Mouse (Mus musculus) embryonic facial prominence, embryonic 14.5 days (tissue): Measurements from ENCODE around the gene Btbd17. TPM values are rescaled to one million over a fixed set of nuclear protein-coding genes. Genes with fewer than 3 reads are reported as not detected.

Source experiments
- ATAC-seq: fragments of 200-750 bp; cut with Nextera tagmentation; 2 replicates; pipeline ENCODE4 v1.8.0; 2017; ENCODE audit warnings: low read depth, moderate number of reproducible peaks, moderate TSS enrichment
- DNase-seq: peaks from one replicate; pipeline ENCODE4 v3.0.0-alpha.2; 2015; ENCODE audit warnings: low spot score
- H3K27ac ChIP-seq: fragments of 300-500 bp; sonication (generic); replicated peaks from 2 replicates; pipeline ENCODE4 v1.5.1; 2014; ENCODE audit warnings: low read depth, mild to moderate bottlenecking, low read length, moderate library complexity
- H3K27me3 ChIP-seq: fragments of 300-500 bp; sonication (generic); replicated peaks from 2 replicates; pipeline ENCODE4 v1.6.1; 2014; ENCODE audit warnings: low read length; ENCODE audit not compliant: control insufficient read depth, insufficient read depth
- H3K36me3 ChIP-seq: fragments of 300-500 bp; sonication (generic); 2 replicates; pipeline ENCODE4 v1.6.1; 2014; ENCODE audit warnings: low read length, mixed read lengths; ENCODE audit not compliant: control insufficient read depth, insufficient read depth
- H3K4me1 ChIP-seq: fragments of 300-500 bp; sonication (generic); 2 replicates; pipeline ENCODE4 v1.6.1; 2014; ENCODE audit warnings: antibody characterized with exemption, low read length; ENCODE audit not compliant: control insufficient read depth, insufficient read depth
- H3K4me2 ChIP-seq: fragments of 300-500 bp; sonication (generic); 2 replicates; pipeline ENCODE4 v1.6.1; 2014; ENCODE audit warnings: low read depth, mild to moderate bottlenecking, low read length, moderate library complexity, mixed read lengths
- H3K4me3 ChIP-seq: fragments of 300-500 bp; sonication (generic); 2 replicates; pipeline ENCODE4 v1.5.1; 2014; ENCODE audit warnings: low read depth, mild to moderate bottlenecking, low read length
- H3K9ac ChIP-seq: fragments of 300-500 bp; sonication (generic); 2 replicates; pipeline ENCODE4 v1.6.1; 2014; ENCODE audit warnings: low read depth, mild to moderate bottlenecking, low read length, moderate library complexity, mixed read lengths
- H3K9me3 ChIP-seq: fragments of 300-500 bp; sonication (generic); 2 replicates; pipeline ENCODE4 v1.6.1; 2016; ENCODE audit warnings: low read length; ENCODE audit not compliant: control insufficient read depth
- WGBS: fragments of 180-500 bp; shearing (Covaris S2); extraction: QIAGEN DNeasy Blood & Tissue Kit; methylation state at CpG from one replicate; pipeline ENCODE4 v1.1.7; 2014; 5-methylcytosine and 5-hydroxymethylcytosine counted together
- polyA plus RNA-seq: library from polyadenylated mRNA; unstranded; fragments of >200 nt; fragmentation: Nextera tagmentation; extraction: Ambion mirVana; gene quantifications from 2 replicates; pipeline ENCODE4 v1.2.1, GENCODE M21; 2014

Gene Btbd17
- polyA plus RNA-seq, result 3.2 and 4.5 TPM in 2 replicates

DNA sequence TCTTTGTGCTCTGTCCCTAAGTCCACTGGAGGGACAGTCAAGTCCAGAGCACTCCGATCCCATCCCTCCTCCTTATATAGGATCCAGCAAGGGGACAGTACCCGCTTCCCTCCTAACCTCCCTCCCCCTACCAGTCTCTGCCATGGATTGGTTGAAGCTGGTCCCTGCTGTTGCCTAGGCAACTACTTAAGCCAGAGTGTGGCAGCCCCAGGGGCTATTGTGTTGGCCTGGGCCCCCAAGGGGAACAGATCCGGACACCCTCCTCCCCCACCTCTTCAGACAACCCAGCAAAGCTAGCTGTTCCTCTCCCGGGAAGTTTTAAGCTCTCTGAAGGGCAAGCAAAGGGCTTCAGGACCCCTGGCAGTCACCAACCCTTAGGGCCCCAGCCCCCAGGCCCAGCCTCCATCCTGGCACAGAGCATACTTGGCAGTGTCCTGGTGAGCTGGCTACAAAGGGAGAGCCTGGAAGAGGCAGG, at the start of gene Btbd17:
TSS of gene Btbd17 (minus strand) at position 98 of the 475 bp plus-strand sequence.
- DNase-seq, result peak; percentile 83
- ATAC-seq, result peak; percentile 72
- Histone ChIP-seq H3K9ac (peak within 1 kb of the TSS; percentile 42), H3K4me3 (peak within 1 kb of the TSS; percentile 35), H3K36me3 (no peaks in the 10 kb centered on the region), H3K4me1 (0 out of 2 replicates have a peak, but pooled peaks cover 4% of the 10 kb centered on the region), H3K9me3 (no peaks in the 10 kb centered on the region), H3K27ac (peak within 1 kb of the TSS; percentile 68), H3K27me3 (peaks cover 34% of the 10 kb centered on the region), H3K4me2 (peak within 1 kb of the TSS; percentile 67)
- WGBS, result 8% methylated on average over 4 of the region's 4 CpGs

- Histone ChIP-seq H3K4me1 (peaks cover 13% of the 10 kb centered on the region), H3K4me3 (no peak overlapping the region), H3K36me3 (no peaks in the 10 kb centered on the region), H3K9me3 (no peaks in the 10 kb centered on the region), H3K27ac (peak overlapping the region; percentile 72), H3K9ac (peak overlapping the region; percentile 32), H3K4me2 (no peak overlapping the region), H3K27me3 (no peaks in the 10 kb centered on the region; the same call in 1 of the 2 replicates)
- 60% methylated on average over 7 of the region's 7 CpGs for WGBS
- ATAC-seq (peak; percentile 17), DNase-seq (peak; percentile 31)
Observed at GRCm38 (mm10) chr11:114844464-114845220, 48.9 kb upstream of the Btbd17 start.

GRCm38 (mm10) chr11:114843818-114844463, 48.2 kb upstream of the Btbd17 start:
- 6% methylated on average over 8 of the region's 8 CpGs for WGBS
- Histone ChIP-seq H3K4me1 (peaks cover 11% of the 10 kb centered on the region), H3K4me2 (no peak overlapping the region), H3K9me3 (no peaks in the 10 kb centered on the region), H3K27ac (peak overlapping the region; percentile 72), H3K4me3 (no peak overlapping the region), H3K27me3 (no peaks in the 10 kb centered on the region; the same call in 1 of the 2 replicates), H3K36me3 (no peaks in the 10 kb centered on the region), H3K9ac (peak overlapping the region; percentile 32)
- DNase-seq (peak; percentile 88), ATAC-seq (peak; percentile 92)

GRCm38 (mm10) chr11:114833166-114833565, 37.4 kb upstream of the Btbd17 start:
- no peak overlapping the region for H3K4me3 ChIP-seq
- peaks cover 19% of the 10 kb centered on the region for H3K4me1 ChIP-seq
- DNase-seq (no peak), ATAC-seq (no peak)
- no peak overlapping the region for H3K27ac ChIP-seq
- H3K4me2 ChIP-seq, result no peak overlapping the region
- H3K9me3 ChIP-seq, result no peaks in the 10 kb centered on the region
- no peak overlapping the region for H3K9ac ChIP-seq
- no peaks in the 10 kb centered on the region for H3K36me3 ChIP-seq
- H3K27me3 ChIP-seq, result no peaks in the 10 kb centered on the region
- 61% methylated on average over 5 of the region's 5 CpGs for WGBS

- peaks cover 19% of the 10 kb centered on the region for H3K4me1 ChIP-seq
- H3K4me2 ChIP-seq, result peak overlapping the region; percentile 62
- H3K4me3 ChIP-seq, result peak overlapping the region; percentile 26; the same call in 1 of the 2 replicates
- no peaks in the 10 kb centered on the region for H3K36me3 ChIP-seq
- DNase-seq (no peak), ATAC-seq (no peak)
- peak overlapping the region; percentile 74 for H3K27ac ChIP-seq
- no peaks in the 10 kb centered on the region for H3K27me3 ChIP-seq
- peak overlapping the region; percentile 11; the same call in 1 of the 2 replicates for H3K9ac ChIP-seq
- H3K9me3 ChIP-seq, result no peaks in the 10 kb centered on the region
- WGBS, result 16% methylated on average over 8 of the region's 8 CpGs
Observed at GRCm38 (mm10) chr11:114830433-114830773, 34.7 kb upstream of the Btbd17 start.

GRCm38 (mm10) chr11:114829499-114830432, 34.0 kb upstream of the Btbd17 start:
- no peaks in the 10 kb centered on the region for H3K9me3 ChIP-seq
- peak; percentile 93 for ATAC-seq
- 5% methylated on average over 19 of the region's 24 CpGs for WGBS

DNA sequence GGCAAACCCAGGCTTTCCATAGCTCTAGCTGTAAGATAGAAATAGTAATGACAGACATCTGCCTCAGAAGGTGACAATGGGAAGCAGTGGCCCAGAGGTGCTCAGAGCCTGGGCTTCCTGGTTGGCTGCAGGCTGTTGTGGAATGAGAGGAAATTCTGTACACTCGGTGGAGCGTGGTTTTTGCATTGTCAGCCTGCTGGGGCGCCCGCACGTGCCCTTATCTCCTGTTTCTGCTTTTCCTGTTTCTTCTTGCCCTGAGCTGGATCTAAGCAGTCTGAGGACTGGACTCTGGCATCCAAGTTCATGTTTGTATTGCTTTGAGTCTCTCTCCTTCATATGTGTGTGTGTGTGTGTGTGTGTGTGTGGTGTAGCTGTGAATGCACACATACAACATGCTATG, 30.9 kb upstream of the Btbd17 start:
- H3K27ac ChIP-seq, result 0 out of 2 replicates have a peak overlapping the region, but pooled peaks have one; percentile 24

More at GRCm38 (mm10) chr11:114829499-114830432, 34.0 kb upstream of the Btbd17 start:
- Histone ChIP-seq H3K36me3 (no peaks in the 10 kb centered on the region), H3K4me1 (peaks cover 19% of the 10 kb centered on the region), H3K27ac (peak overlapping the region; percentile 74), H3K27me3 (no peaks in the 10 kb centered on the region), H3K4me3 (peak overlapping the region; percentile 26), H3K9ac (peak overlapping the region; percentile 54), H3K4me2 (peak overlapping the region; percentile 62)
- peak; percentile 87 for DNase-seq

More for the DNA sequence above, 30.9 kb upstream of the Btbd17 start:
- ATAC-seq, result no peak; the same call in 1 of the 2 replicates
- H3K36me3 ChIP-seq, result no peaks in the 10 kb centered on the region
- H3K27me3 ChIP-seq, result no peaks in the 10 kb centered on the region
- no peak overlapping the region for H3K9ac ChIP-seq
- H3K4me1 ChIP-seq, result peaks cover 35% of the 10 kb centered on the region
- 49% methylated on average over 5 of the region's 5 CpGs for WGBS
- no peaks in the 10 kb centered on the region for H3K9me3 ChIP-seq
- no peak overlapping the region for H3K4me3 ChIP-seq
- peak; percentile 70 for DNase-seq
- no peak overlapping the region for H3K4me2 ChIP-seq
